Mouse (Mus musculus): ENCODE results near the gene Gm8978. TPM values are rescaled to one million over a fixed set of nuclear protein-coding genes. Genes with fewer than 3 reads are reported as not detected.
"Not testable (repeated sequence)": the region's sequence is repeated elsewhere in the genome, so short reads cannot be mapped to it uniquely, and the experiment has no call there.

Gene Gm8978
- not detected in 2 replicates for polyA plus RNA-seq (2014; fragmentation: Nextera tagmentation; extraction: Ambion mirVana)

GRCm38 (mm10) chr19:33625152-33625551, at the start of gene Gm8978:
TSS of gene Gm8978 (minus strand) at chr19:33625252.
- H3K36me3 ChIP-seq (ENCODE audit: control insufficient read depth, insufficient read depth, low read length); H3K4me1 ChIP-seq (ENCODE audit: control insufficient read depth, insufficient read depth, low read length); H3K27me3 ChIP-seq (ENCODE audit: control insufficient read depth, insufficient read depth, low read length); DNase-seq; H3K27ac ChIP-seq (replicated peaks; ENCODE audit: low read depth, low read length); H3K9me3 ChIP-seq (ENCODE audit: control insufficient read depth, low read length); H3K4me3 ChIP-seq (replicated peaks; ENCODE audit: low read depth, low read length); H3K9ac ChIP-seq (replicated peaks; ENCODE audit: low read length); H3K4me2 ChIP-seq (ENCODE audit: low read length); ATAC-seq (ENCODE audit: low FRiP score, low TSS enrichment): not testable (repeated sequence)

DNA sequence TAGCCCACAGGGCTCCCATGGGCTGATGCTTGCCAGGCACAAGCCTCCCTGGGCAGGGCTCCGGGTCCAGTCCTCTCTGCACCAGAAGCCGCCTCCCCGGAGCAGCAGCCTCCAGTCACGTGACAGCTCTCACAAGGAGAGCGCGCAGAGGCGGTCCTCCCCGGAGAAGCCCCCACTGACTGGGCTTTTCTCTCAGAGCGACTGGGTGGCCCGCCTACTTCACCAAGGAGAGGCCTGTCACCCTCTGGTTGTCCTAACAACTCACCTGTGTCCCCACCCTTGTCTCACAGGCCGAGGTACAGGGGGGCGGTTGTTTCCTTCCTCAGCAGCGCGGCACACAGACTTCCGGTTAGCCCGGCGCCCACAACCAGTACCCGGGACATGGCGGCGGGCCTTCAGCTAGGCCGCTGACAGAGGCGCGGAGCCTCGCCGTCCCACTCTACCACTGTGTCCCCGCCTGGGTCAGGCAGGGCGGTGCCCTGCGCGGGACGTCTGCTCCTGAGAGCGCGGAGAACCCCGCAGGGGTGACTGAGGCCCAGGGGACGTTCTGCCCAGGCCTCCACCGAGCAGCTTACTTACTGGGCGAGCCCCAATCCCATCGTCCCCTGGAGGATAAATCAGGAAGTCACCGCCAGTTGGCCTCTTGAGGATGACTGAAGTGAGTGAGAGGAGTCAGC, 35.3 kb downstream of the Gm8978 start:
- WGBS = 4% methylated on average over 10 of the region's 38 CpGs
- peak; percentile 98 for ATAC-seq (ENCODE audit: low FRiP score, low TSS enrichment)

DNA sequence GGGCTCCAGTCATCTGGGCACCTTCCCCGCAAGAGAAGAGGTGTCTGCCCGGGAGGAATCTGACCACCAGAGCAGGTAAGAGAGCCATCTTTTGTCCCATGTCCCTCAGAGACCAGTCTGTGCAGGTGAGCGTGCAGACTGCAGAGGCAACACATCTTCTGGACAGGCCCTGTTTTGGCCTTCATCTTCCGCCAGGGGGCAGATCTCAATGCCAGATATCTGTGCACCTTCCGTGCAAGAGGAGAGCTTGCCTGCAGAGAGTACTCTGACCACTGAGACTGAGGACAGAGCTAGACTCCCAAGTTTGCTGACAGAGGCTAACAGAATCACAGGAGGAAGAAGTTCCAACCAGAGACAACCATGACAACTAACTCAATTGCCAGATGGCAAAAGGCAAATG, 56.5 kb downstream of the Gm8978 start:
- not testable (repeated sequence) for H3K27me3 ChIP-seq (ENCODE audit: control insufficient read depth, insufficient read depth, low read length)
- WGBS = 86% methylated on average over 5 of the region's 5 CpGs

More for the DNA sequence above, 35.3 kb downstream of the Gm8978 start:
- Histone ChIP-seq H3K27ac (replicated peaks; ENCODE audit: low read depth, low read length) (peak overlapping the region; percentile 55; the same call in 1 of the 2 replicates), H3K4me3 (replicated peaks; ENCODE audit: low read depth, low read length) (peak overlapping the region; percentile 39), H3K4me2 (ENCODE audit: low read length) (peak overlapping the region; percentile 51), H3K9ac (replicated peaks; ENCODE audit: low read length) (peak overlapping the region; percentile 54; the same call in 1 of the 2 replicates)
- not testable (repeated sequence) for H3K27me3 ChIP-seq (ENCODE audit: control insufficient read depth, insufficient read depth, low read length); H3K9me3 ChIP-seq (ENCODE audit: control insufficient read depth, low read length); H3K36me3 ChIP-seq (ENCODE audit: control insufficient read depth, insufficient read depth, low read length); H3K4me1 ChIP-seq (ENCODE audit: control insufficient read depth, insufficient read depth, low read length)
- DNase-seq = peak; percentile 85

More for the DNA sequence above, 56.5 kb downstream of the Gm8978 start:
- H3K4me2 ChIP-seq (ENCODE audit: low read length); H3K27ac ChIP-seq (replicated peaks; ENCODE audit: low read depth, low read length); ATAC-seq (ENCODE audit: low FRiP score, low TSS enrichment); H3K4me1 ChIP-seq (ENCODE audit: control insufficient read depth, insufficient read depth, low read length); H3K36me3 ChIP-seq (ENCODE audit: control insufficient read depth, insufficient read depth, low read length); DNase-seq; H3K9ac ChIP-seq (replicated peaks; ENCODE audit: low read length); H3K4me3 ChIP-seq (replicated peaks; ENCODE audit: low read depth, low read length); H3K9me3 ChIP-seq (ENCODE audit: control insufficient read depth, low read length): not testable (repeated sequence)

Small RNAs within 50 kb of the gene (microRNA-seq; reads per million reads assigned to microRNA genes)
- gene Gm27440 = not detected

Other genes with a start within 250 kb of the Gm8978 start
- gene Rnls, start 233.0 kb downstream of the Gm8978 start, polyA plus RNA-seq (2014; fragmentation: Nextera tagmentation; extraction: Ambion mirVana) = 10.0 and 10.4 TPM in 2 replicates
- gene Lipo4, start 107.5 kb downstream of the Gm8978 start, polyA plus RNA-seq (2014; fragmentation: Nextera tagmentation; extraction: Ambion mirVana) = not detected in 2 replicates
- 0.55 and 0.78 TPM in 2 replicates for gene Lipo2, start 126.1 kb upstream of the Gm8978 start, polyA plus RNA-seq (2014; fragmentation: Nextera tagmentation; extraction: Ambion mirVana)
- 12.8 and 16.1 TPM in 2 replicates for gene Lipo3, start 136.7 kb upstream of the Gm8978 start, polyA plus RNA-seq (2014; fragmentation: Nextera tagmentation; extraction: Ambion mirVana)
- not detected in 2 replicates for gene Lipo1, start 162.2 kb upstream of the Gm8978 start, polyA plus RNA-seq (2014; fragmentation: Nextera tagmentation; extraction: Ambion mirVana)

All from midbrain, embryonic 14.5 days (tissue).